Mouse (Mus musculus) midbrain, postnatal 0 days (tissue): ENCODE measurements around the gene Olfr1249. TPM values are rescaled to one million over a fixed set of nuclear protein-coding genes. Genes with fewer than 3 reads are reported as not detected.
"Not testable (repeated sequence)": the region's sequence is repeated elsewhere in the genome, so short reads cannot be mapped to it uniquely, and the experiment has no call there.

ENCODE experiments used
- ATAC-seq: fragments of 200-750 bp; cut with Nextera tagmentation; 2 replicates; pipeline ENCODE4 v1.8.0; 2017; ENCODE audit warnings: moderate number of reproducible peaks, mild to moderate bottlenecking, moderate TSS enrichment, moderate library complexity; ENCODE audit not compliant: low FRiP score
- DNase-seq: peaks from one replicate; pipeline ENCODE4 v3.0.0-alpha.2; 2015; ENCODE audit warnings: low spot score
- H3K27ac ChIP-seq: fragments of 300-500 bp; sonication (generic); 2 replicates; pipeline ENCODE4 v1.5.1; 2014; ENCODE audit warnings: low read depth, mild to moderate bottlenecking, low read length, mixed read lengths
- H3K27me3 ChIP-seq: fragments of 300-500 bp; sonication (generic); 2 replicates; pipeline ENCODE4 v1.6.1; 2014; ENCODE audit warnings: low read length, control low read depth, mixed read lengths; ENCODE audit not compliant: insufficient read depth
- H3K36me3 ChIP-seq: fragments of 300-500 bp; sonication (generic); 2 replicates; pipeline ENCODE4 v1.6.1; 2014; ENCODE audit warnings: low read length, control low read depth, mixed read lengths; ENCODE audit not compliant: insufficient read depth
- H3K4me1 ChIP-seq: fragments of 300-500 bp; sonication (generic); 2 replicates; pipeline ENCODE4 v1.6.1; 2014; ENCODE audit warnings: mild to moderate bottlenecking, control low read depth, antibody characterized with exemption, low read length, mixed read lengths; ENCODE audit not compliant: insufficient read depth
- H3K4me2 ChIP-seq: fragments of 300-500 bp; sonication (generic); 2 replicates; pipeline ENCODE4 v1.6.1; 2014; ENCODE audit warnings: low read depth, mild to moderate bottlenecking, low read length, mixed read lengths; ENCODE audit not compliant: poor library complexity, severe bottlenecking
- H3K4me3 ChIP-seq: fragments of 300-500 bp; sonication (generic); 2 replicates; pipeline ENCODE4 v1.5.1; 2014; ENCODE audit warnings: low read depth, mild to moderate bottlenecking, low read length, moderate library complexity
- H3K9ac ChIP-seq: fragments of 300-500 bp; sonication (generic); replicated peaks from 2 replicates; pipeline ENCODE4 v1.6.1; 2014; ENCODE audit warnings: mild to moderate bottlenecking, low read length, moderate library complexity, mixed read lengths; ENCODE audit not compliant: poor library complexity, severe bottlenecking
- H3K9me3 ChIP-seq: fragments of 300-500 bp; sonication (generic); 2 replicates; pipeline ENCODE4 v1.6.1; 2016; ENCODE audit warnings: low read length, control low read depth
- CTCF ChIP-seq: IDR thresholded peaks from 2 replicates; pipeline ENCODE4 v1.5.1; 2016; ENCODE audit warnings: antibody characterized with exemption, mild to moderate bottlenecking
- WGBS: fragments of 180-500 bp; shearing (Covaris S2); extraction: QIAGEN DNeasy Blood & Tissue Kit; methylation state at CpG from one replicate; pipeline ENCODE4 v1.1.7; 2014; 5-methylcytosine and 5-hydroxymethylcytosine counted together
- polyA plus RNA-seq: library from polyadenylated mRNA; unstranded; fragments of >200 nt; fragmentation: Nextera tagmentation; extraction: Ambion mirVana; gene quantifications from 2 replicates; pipeline ENCODE4 v1.2.1, GENCODE M21; 2015
- total RNA-seq: library from RNA; depleted of rRNA; stranded (reverse); fragments of >200 nt; gene quantifications from 2 replicates; pipeline ENCODE4 v1.2.3, GENCODE M21; 2014; rRNA removed

The Olfr1249 gene
- total RNA-seq: not detected in 2 replicates
- not detected in 2 replicates for polyA plus RNA-seq

DNA sequence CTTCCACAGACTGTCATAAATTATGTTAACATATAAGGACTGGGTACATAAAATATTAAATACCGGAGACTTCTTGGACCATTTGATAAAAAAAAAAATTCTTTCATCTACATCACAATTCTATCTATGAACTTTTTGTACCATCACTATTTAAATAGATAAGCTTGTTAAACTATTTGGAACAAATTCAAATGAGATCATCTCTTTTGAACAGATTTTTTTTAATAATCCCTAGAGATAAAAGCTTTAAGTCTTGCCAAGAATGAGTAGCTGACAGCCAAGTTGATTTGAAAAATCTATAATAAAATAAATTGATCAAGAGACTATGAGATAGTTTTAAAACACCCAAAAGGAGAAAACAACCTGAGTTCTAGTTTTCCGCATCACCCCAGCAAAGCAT, at the start of gene Olfr1249:
Gene Olfr1249 (minus strand): TSS at position 101 of the 400 bp plus-strand sequence.
- no peaks in the 10 kb centered on the region for H3K27me3 ChIP-seq
- no peak within 1 kb of the TSS for H3K4me3 ChIP-seq
- TF ChIP-seq CTCF: no peak
- ATAC-seq (no peak), DNase-seq (no peak)
- no peak within 1 kb of the TSS for H3K9ac ChIP-seq
- no peak within 1 kb of the TSS for H3K27ac ChIP-seq
- H3K9me3 ChIP-seq: no peaks in the 10 kb centered on the region
- H3K4me2 ChIP-seq: no peak within 1 kb of the TSS
- no peaks in the 10 kb centered on the region for H3K36me3 ChIP-seq
- no peaks in the 10 kb centered on the region for H3K4me1 ChIP-seq
- WGBS: 92% methylated on average over 2 of the region's 2 CpGs

DNA sequence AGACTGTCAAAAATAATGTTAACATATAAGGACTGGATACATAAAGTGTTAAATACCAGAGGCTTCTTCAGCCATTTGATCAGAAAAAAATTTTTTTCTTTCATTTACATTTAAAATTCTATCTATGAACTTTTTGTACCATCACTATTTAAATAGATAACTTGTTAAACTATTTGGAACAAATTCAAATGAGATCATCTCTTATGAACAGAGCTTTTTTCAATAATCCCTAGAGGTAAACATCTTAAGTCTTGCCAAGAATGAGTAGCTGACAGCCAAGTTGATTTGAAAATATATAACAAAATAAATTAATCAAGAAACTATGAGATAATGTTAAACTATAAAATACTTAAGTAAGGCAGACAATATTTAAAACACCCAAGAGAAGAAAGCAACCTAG, 37.1 kb upstream of the Olfr1249 start, which contains the start of gene Olfr1251:
Gene Olfr1251 (minus strand): TSS at position 101 of the 400 bp plus-strand sequence.
- no peak within 1 kb of the TSS for H3K4me3 ChIP-seq
- TF ChIP-seq CTCF: no peak
- ATAC-seq: no peak
- no peaks in the 10 kb centered on the region for H3K4me1 ChIP-seq
- no peaks in the 10 kb centered on the region for H3K27me3 ChIP-seq
- no peaks in the 10 kb centered on the region for H3K9me3 ChIP-seq
- H3K4me2 ChIP-seq: no peak within 1 kb of the TSS
- H3K27ac ChIP-seq: no peak within 1 kb of the TSS
- no peak for DNase-seq
- H3K36me3 ChIP-seq: no peaks in the 10 kb centered on the region
- H3K9ac ChIP-seq: no peak within 1 kb of the TSS

GRCm38 (mm10) chr2:89661367-89661766, 26.6 kb upstream of the Olfr1249 start, which contains the start of gene Olfr1250:
TSS of gene Olfr1250 (minus strand) at chr2:89661467.
- Histone ChIP-seq H3K4me1 (no peaks in the 10 kb centered on the region), H3K9ac (no peak within 1 kb of the TSS), H3K4me3 (no peak within 1 kb of the TSS), H3K27me3 (no peaks in the 10 kb centered on the region), H3K36me3 (no peaks in the 10 kb centered on the region), H3K4me2 (no peak within 1 kb of the TSS), H3K9me3 (no peaks in the 10 kb centered on the region), H3K27ac (no peak within 1 kb of the TSS)
- DNase-seq (no peak), ATAC-seq (no peak)
- TF ChIP-seq CTCF: no peak

GRCm38 (mm10) chr2:89618145-89618544, 16.6 kb downstream of the Olfr1249 start, which contains the start of gene Olfr1248:
TSS of gene Olfr1248 (minus strand) at chr2:89618245.
- not testable (repeated sequence) for H3K4me3 ChIP-seq, DNase-seq, H3K36me3 ChIP-seq, H3K4me1 ChIP-seq, H3K9me3 ChIP-seq, ATAC-seq, H3K4me2 ChIP-seq, H3K27ac ChIP-seq, H3K9ac ChIP-seq, H3K27me3 ChIP-seq
- 85% methylated on average over 1 of the region's 1 CpGs for whole genome bisulfite sequencing

DNA sequence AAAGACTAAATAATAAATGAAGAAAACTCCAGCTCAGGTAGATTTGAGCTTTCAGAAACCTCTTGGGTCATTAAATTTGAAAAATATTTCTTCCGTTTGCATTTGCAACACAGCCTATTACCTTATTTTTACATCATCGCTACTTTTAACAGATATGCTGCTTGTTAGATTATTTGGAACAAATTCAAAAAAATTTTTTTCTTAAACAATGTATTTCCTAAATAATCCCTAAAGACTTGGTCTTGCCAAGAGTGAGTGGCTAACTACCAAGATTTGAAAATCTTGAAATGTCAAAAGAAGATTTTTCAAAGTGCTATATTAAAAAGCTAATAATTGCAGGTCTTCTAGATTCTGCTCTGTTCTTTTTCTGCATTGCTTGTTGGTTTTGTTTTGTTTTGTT, 20.8 kb downstream of the Olfr1249 start, which contains the start of gene Olfr1247:
Gene Olfr1247 (minus strand): TSS at position 101 of the 400 bp plus-strand sequence.
- H3K4me1 ChIP-seq: no peaks in the 10 kb centered on the region
- 90% methylated on average over 2 of the region's 2 CpGs for WGBS
- H3K9ac ChIP-seq: no peak within 1 kb of the TSS
- no peak for TF ChIP-seq CTCF
- no peak within 1 kb of the TSS for H3K4me3 ChIP-seq
- no peaks in the 10 kb centered on the region for H3K27me3 ChIP-seq
- no peaks in the 10 kb centered on the region for H3K36me3 ChIP-seq
- H3K4me2 ChIP-seq: no peak within 1 kb of the TSS
- DNase-seq: no peak
- ATAC-seq: no peak
- H3K27ac ChIP-seq: no peak within 1 kb of the TSS
- H3K9me3 ChIP-seq: no peaks in the 10 kb centered on the region

DNA sequence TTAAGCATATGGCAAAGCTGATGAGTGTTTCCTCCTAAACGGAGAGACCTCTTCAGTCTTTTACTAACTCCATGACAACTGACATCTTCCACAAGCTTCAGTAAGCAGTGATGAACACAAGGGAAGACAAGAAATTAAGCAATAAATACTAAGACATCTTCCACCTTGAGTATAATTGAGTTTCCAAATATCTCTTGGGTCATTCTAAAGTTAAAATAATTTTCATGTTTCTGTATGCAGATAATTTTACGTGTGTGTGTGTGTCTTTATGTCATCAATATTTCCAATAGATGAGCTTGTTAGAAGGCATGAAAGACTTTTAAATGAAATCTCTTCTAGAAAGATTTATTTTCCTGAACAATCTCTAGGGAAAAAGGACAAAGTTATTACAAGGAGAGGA, 41.7 kb downstream of the Olfr1249 start, which contains the start of gene Olfr1246:
Gene Olfr1246 (minus strand): TSS at position 101 of the 400 bp plus-strand sequence.
- H3K4me3 ChIP-seq: no peak within 1 kb of the TSS
- H3K9me3 ChIP-seq: no peaks in the 10 kb centered on the region
- no peaks in the 10 kb centered on the region for H3K36me3 ChIP-seq
- H3K27me3 ChIP-seq: no peaks in the 10 kb centered on the region
- DNase-seq: no peak
- H3K27ac ChIP-seq: no peak within 1 kb of the TSS
- no peak for TF ChIP-seq CTCF
- WGBS: 81% methylated on average over 2 of the region's 2 CpGs
- H3K9ac ChIP-seq: no peak within 1 kb of the TSS
- H3K4me1 ChIP-seq: no peaks in the 10 kb centered on the region
- H3K4me2 ChIP-seq: no peak within 1 kb of the TSS
- ATAC-seq: no peak

Other genes starting within 250 kb of the Olfr1249 start
- gene Olfr1238, start 225.3 kb downstream of the Olfr1249 start, total RNA-seq: not detected in 2 replicates
- gene Olfr1238, start 225.3 kb downstream of the Olfr1249 start, polyA plus RNA-seq: not detected in 2 replicates
- gene Olfr1239, start 214.6 kb downstream of the Olfr1249 start, total RNA-seq: not detected in 2 replicates
- not detected in 2 replicates for gene Olfr1239, start 214.6 kb downstream of the Olfr1249 start, polyA plus RNA-seq
- not detected in 2 replicates for gene Olfr1240, start 192.0 kb downstream of the Olfr1249 start, total RNA-seq
- gene Olfr1240, start 192.0 kb downstream of the Olfr1249 start, polyA plus RNA-seq: not detected in 2 replicates
- not detected in 2 replicates for gene Olfr1241, start 147.9 kb downstream of the Olfr1249 start, total RNA-seq
- not detected in 2 replicates for gene Olfr1241, start 147.9 kb downstream of the Olfr1249 start, polyA plus RNA-seq
- gene Olfr1242, start 136.6 kb downstream of the Olfr1249 start, total RNA-seq: not detected in 2 replicates
- gene Olfr1242, start 136.6 kb downstream of the Olfr1249 start, polyA plus RNA-seq: not detected in 2 replicates
- gene Olfr1243, start 103.5 kb downstream of the Olfr1249 start, total RNA-seq: not detected in 2 replicates
- not detected in 2 replicates for gene Olfr1243, start 103.5 kb downstream of the Olfr1249 start, polyA plus RNA-seq
- gene Olfr1245, start 56.5 kb downstream of the Olfr1249 start, total RNA-seq: not detected in 2 replicates
- gene Olfr1245, start 56.5 kb downstream of the Olfr1249 start, polyA plus RNA-seq: not detected in 2 replicates
- not detected in 2 replicates for gene Olfr1246, start 41.8 kb downstream of the Olfr1249 start, total RNA-seq
- gene Olfr1246, start 41.8 kb downstream of the Olfr1249 start, polyA plus RNA-seq: not detected in 2 replicates
- gene Olfr1247, start 20.9 kb downstream of the Olfr1249 start, total RNA-seq: not detected in 2 replicates
- gene Olfr1247, start 20.9 kb downstream of the Olfr1249 start, polyA plus RNA-seq: not detected in 2 replicates
- not detected in 2 replicates for gene Olfr1248, start 16.7 kb downstream of the Olfr1249 start, total RNA-seq
- gene Olfr1248, start 16.7 kb downstream of the Olfr1249 start, polyA plus RNA-seq: not detected in 2 replicates
- gene Olfr1250, start 26.5 kb upstream of the Olfr1249 start, total RNA-seq: not detected in 2 replicates
- gene Olfr1250, start 26.5 kb upstream of the Olfr1249 start, polyA plus RNA-seq: not detected in 2 replicates
- not detected in 2 replicates for gene Olfr1251, start 37.0 kb upstream of the Olfr1249 start, total RNA-seq
- not detected in 2 replicates for gene Olfr1251, start 37.0 kb upstream of the Olfr1249 start, polyA plus RNA-seq
- not detected in 2 replicates for gene Olfr1252, start 90.0 kb upstream of the Olfr1249 start, total RNA-seq
- not detected in 2 replicates for gene Olfr1252, start 90.0 kb upstream of the Olfr1249 start, polyA plus RNA-seq
- not detected in 2 replicates for gene Olfr1253, start 122.1 kb upstream of the Olfr1249 start, total RNA-seq
- not detected in 2 replicates for gene Olfr1253, start 122.1 kb upstream of the Olfr1249 start, polyA plus RNA-seq
- not detected in 2 replicates for gene Olfr1254, start 158.6 kb upstream of the Olfr1249 start, total RNA-seq
- not detected in 2 replicates for gene Olfr1254, start 158.6 kb upstream of the Olfr1249 start, polyA plus RNA-seq
- gene Olfr1255, start 177.1 kb upstream of the Olfr1249 start, total RNA-seq: not detected in 2 replicates
- not detected in 2 replicates for gene Olfr1255, start 177.1 kb upstream of the Olfr1249 start, polyA plus RNA-seq
- gene Olfr1256, start 206.6 kb upstream of the Olfr1249 start, total RNA-seq: not detected in 2 replicates
- gene Olfr1256, start 206.6 kb upstream of the Olfr1249 start, polyA plus RNA-seq: not detected in 2 replicates
- 0.05 TPM in 1 of 2 replicates, not detected in the other for gene Olfr48, start 213.2 kb upstream of the Olfr1249 start, total RNA-seq
- not detected in 2 replicates for gene Olfr48, start 213.2 kb upstream of the Olfr1249 start, polyA plus RNA-seq
- gene Olfr1257, start 243.5 kb upstream of the Olfr1249 start, total RNA-seq: not detected in 2 replicates
- not detected in 2 replicates for gene Olfr1257, start 243.5 kb upstream of the Olfr1249 start, polyA plus RNA-seq